ENCODE assay signal across 8 mouse cellular contexts in genomic region chr9:52168686-52169270, GRCm38 (mm10). TPM values are rescaled to one million over a fixed set of nuclear protein-coding genes. Genes with fewer than 3 reads are reported as not detected.
A peak's percentile ranks its signal among the peaks of the same experiment; 100 is the strongest.
DNase-seq lines count a peak whose midpoint lies in the region; ATAC-seq and TF ChIP-seq lines count a peak whose summit lies in the region.

No protein-coding gene starts in this region.

- peak overlapping the region; percentile 91 for H3K27ac ChIP-seq in embryonic facial prominence, embryonic 13.5 days
- peak overlapping the region; percentile 98 for H3K27ac ChIP-seq in heart, embryonic 10.5 days
- H3K27ac ChIP-seq in kidney, embryonic 15.5 days: peak overlapping the region; percentile 95
- H3K27ac ChIP-seq in liver, embryonic 12.5 days: peak overlapping the region; percentile 67
- peak overlapping the region; percentile 77 for H3K27ac ChIP-seq in testis, adult 2 months (ENCODE audit: control insufficient read depth, insufficient read depth, low read depth, low read length)

- peak; percentile 55 for TF ChIP-seq POLR2A in testis, adult 2 months (IDR thresholded peaks at IDR 0.05; ENCODE audit: control insufficient read depth, low read depth, low read length)

- peaks cover 10% of the 10 kb centered on the region for H3K4me1 ChIP-seq in embryonic facial prominence, embryonic 13.5 days
- H3K4me1 ChIP-seq in heart, embryonic 10.5 days: 0 out of 2 replicates have a peak, but pooled peaks cover 4% of the 10 kb centered on the region
- peaks cover 18% of the 10 kb centered on the region for H3K4me1 ChIP-seq in kidney, embryonic 15.5 days
- H3K4me1 ChIP-seq in liver, embryonic 12.5 days: peaks cover 30% of the 10 kb centered on the region
- H3K4me1 ChIP-seq in testis, adult 2 months (ENCODE audit: control insufficient read depth, insufficient read depth, low read length): peaks cover 5% of the 10 kb centered on the region

- no peak for TF ChIP-seq CTCF in testis, adult 2 months (IDR thresholded peaks at IDR 0.05; ENCODE audit: control insufficient read depth, insufficient read depth, insufficient replicate concordance, low read depth, low read length)

- H3K4me2 ChIP-seq in embryonic facial prominence, embryonic 13.5 days: peak overlapping the region; percentile 76
- peak overlapping the region; percentile 74 for H3K4me2 ChIP-seq in kidney, embryonic 15.5 days
- peak overlapping the region; percentile 96 for H3K4me2 ChIP-seq in liver, embryonic 12.5 days

- peak; percentile 84 for DNase-seq in 416B (ENCODE audit: low read depth)
- peak; percentile 88 for DNase-seq in adrenal gland, postnatal 10 days
- DNase-seq in heart, embryonic 10.5 days (ENCODE audit: low spot score): peak; percentile 91
- peak; percentile 15 for DNase-seq in naive thymus-derived CD4-positive, alpha-beta T cell, adult 2 months (ENCODE audit: low read depth)

- peaks cover 21% of the 10 kb centered on the region for H3K27me3 ChIP-seq in embryonic facial prominence, embryonic 13.5 days
- peaks cover 23% of the 10 kb centered on the region; the same call in 1 of the 2 replicates for H3K27me3 ChIP-seq in heart, embryonic 10.5 days (ENCODE audit: insufficient read depth, poor library complexity, severe bottlenecking)
- peaks cover 19% of the 10 kb centered on the region; the same call in 1 of the 2 replicates for H3K27me3 ChIP-seq in kidney, embryonic 15.5 days
- H3K27me3 ChIP-seq in liver, embryonic 12.5 days (replicated peaks): peaks cover 45% of the 10 kb centered on the region
- no peaks in the 10 kb centered on the region for H3K27me3 ChIP-seq in testis, adult 2 months (ENCODE audit: control insufficient read depth, insufficient read depth, low read length)

- H3K36me3 ChIP-seq in embryonic facial prominence, embryonic 13.5 days: no peaks in the 10 kb centered on the region
- H3K36me3 ChIP-seq in heart, embryonic 10.5 days: no peaks in the 10 kb centered on the region
- no peaks in the 10 kb centered on the region for H3K36me3 ChIP-seq in kidney, embryonic 15.5 days
- H3K36me3 ChIP-seq in liver, embryonic 12.5 days: no peaks in the 10 kb centered on the region
- no peaks in the 10 kb centered on the region for H3K36me3 ChIP-seq in testis, adult 2 months (ENCODE audit: control insufficient read depth, insufficient read depth, low read length)

- H3K9ac ChIP-seq in embryonic facial prominence, embryonic 13.5 days: peak overlapping the region; percentile 95
- H3K9ac ChIP-seq in kidney, embryonic 15.5 days: peak overlapping the region; percentile 94
- H3K9ac ChIP-seq in liver, embryonic 12.5 days: peak overlapping the region; percentile 78

- under 1% methylated on average over 33 of the region's 34 CpGs for WGBS in embryonic facial prominence, embryonic 13.5 days
- 1% methylated on average over 31 of the region's 34 CpGs for WGBS in heart, embryonic 10.5 days
- under 1% methylated on average over 28 of the region's 34 CpGs for WGBS in kidney, embryonic 15.5 days
- 2% methylated on average over 16 of the region's 34 CpGs for WGBS in liver, embryonic 12.5 days (ENCODE audit: insufficient replicate concordance)

- peak overlapping the region; percentile 89 for H3K4me3 ChIP-seq in embryonic facial prominence, embryonic 13.5 days
- H3K4me3 ChIP-seq in heart, embryonic 10.5 days: peak overlapping the region; percentile 92
- H3K4me3 ChIP-seq in kidney, embryonic 15.5 days (replicated peaks): peak overlapping the region; percentile 92
- H3K4me3 ChIP-seq in liver, embryonic 12.5 days: peak overlapping the region; percentile 72
- H3K4me3 ChIP-seq in testis, adult 2 months (ENCODE audit: control insufficient read depth, low read depth, low read length): peak overlapping the region; percentile 84

- ATAC-seq in embryonic facial prominence, embryonic 13.5 days (ENCODE audit: insufficient number of reproducible peaks, insufficient read depth, low FRiP score, low TSS enrichment, low read depth): peak; percentile 90
- peak; percentile 89 for ATAC-seq in kidney, embryonic 15.5 days (replicated peaks; ENCODE audit: low FRiP score)
- peak; percentile 66; the same call in 1 of the 2 replicates for ATAC-seq in liver, embryonic 12.5 days

- H3K9me3 ChIP-seq in embryonic facial prominence, embryonic 13.5 days: no peaks in the 10 kb centered on the region
- H3K9me3 ChIP-seq in heart, embryonic 10.5 days: no peaks in the 10 kb centered on the region
- H3K9me3 ChIP-seq in kidney, embryonic 15.5 days (replicated peaks): no peaks in the 10 kb centered on the region
- H3K9me3 ChIP-seq in liver, embryonic 12.5 days (replicated peaks): no peaks in the 10 kb centered on the region

RNA-seq across cellular contexts. Expression of gene Zc3h12c, which starts 0.4 kb away (rescaled TPM):
- total RNA-seq in adrenal gland, postnatal 10 days (2021): 10 to 100 TPM; 13.9 to 18.4 TPM
- 2.7 and 3.1 TPM in 2 replicates for polyA plus RNA-seq in embryonic facial prominence, embryonic 13.5 days (2015; fragmentation: Nextera tagmentation; extraction: Ambion mirVana)
- polyA plus RNA-seq in heart, embryonic 10.5 days (2016; fragmentation: Nextera tagmentation; extraction: Ambion mirVana): 2.5 and 2.6 TPM in 2 replicates
- 3.4 and 3.5 TPM in 2 replicates for polyA plus RNA-seq in kidney, embryonic 15.5 days (2015; fragmentation: Nextera tagmentation; extraction: Ambion mirVana)
- 0.73 and 0.74 TPM in 2 replicates for polyA plus RNA-seq in liver, embryonic 12.5 days (2016; fragmentation: Nextera tagmentation; extraction: Ambion mirVana)
- polyA plus RNA-seq in testis, adult 2 months (2012; rRNA removed): 1.7 and 2.1 TPM in 2 replicates

Comparison
In these comparisons a context has a peak if more than half of its experiments do, and no peak if none do; other contexts are left out.
1. Peak in every context shown above with its lines: DNase-seq, ATAC-seq, H3K4me3 ChIP-seq and H3K27ac ChIP-seq.
2. DNase-seq: peak in every context shown above with its lines; median percentile 91 in heart, embryonic 10.5 days; 88 in adrenal gland, postnatal 10 days; 84 in 416B; 15 in naive thymus-derived CD4-positive, alpha-beta T cell, adult 2 months.